Mouse (Mus musculus): ENCODE measurements around the gene Cib1. TPM values are rescaled to one million over a fixed set of nuclear protein-coding genes. Genes with fewer than 3 reads are reported as not detected.

The Cib1 gene
- polyA plus RNA-seq, 1 experiment from 2014 or later: 186 TPM

GRCm38 (mm10) chr7:80233799-80234198, 1.2 kb upstream of the Cib1 start:
- no peak for DNase-seq (ENCODE audit: low spot score)

GRCm38 (mm10) chr7:80231971-80232488, 583 bp downstream of the Cib1 start:
- peak; percentile 33 for DNase-seq (ENCODE audit: low spot score)

DNA sequence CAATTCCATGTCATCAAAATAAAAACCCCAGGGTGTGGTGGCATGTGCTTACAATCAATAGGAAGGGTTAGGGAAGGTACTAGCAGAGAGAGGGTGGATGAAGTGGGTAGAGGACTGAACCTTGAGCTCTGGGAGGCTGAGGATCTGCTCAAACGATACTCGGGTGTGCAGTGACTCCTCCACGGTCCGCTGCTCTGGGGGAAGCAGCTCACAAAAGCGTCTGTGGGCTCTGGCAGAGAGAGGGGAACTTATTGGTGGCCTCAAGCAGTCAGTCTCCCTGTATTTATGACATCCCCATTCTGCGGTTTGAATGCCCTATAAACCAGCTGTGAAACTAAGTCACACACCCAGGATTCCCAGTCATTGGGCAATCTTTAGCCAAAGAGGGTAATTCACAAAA, 2.4 kb downstream of the Cib1 start:
- no peak for DNase-seq (ENCODE audit: low spot score)

DNA sequence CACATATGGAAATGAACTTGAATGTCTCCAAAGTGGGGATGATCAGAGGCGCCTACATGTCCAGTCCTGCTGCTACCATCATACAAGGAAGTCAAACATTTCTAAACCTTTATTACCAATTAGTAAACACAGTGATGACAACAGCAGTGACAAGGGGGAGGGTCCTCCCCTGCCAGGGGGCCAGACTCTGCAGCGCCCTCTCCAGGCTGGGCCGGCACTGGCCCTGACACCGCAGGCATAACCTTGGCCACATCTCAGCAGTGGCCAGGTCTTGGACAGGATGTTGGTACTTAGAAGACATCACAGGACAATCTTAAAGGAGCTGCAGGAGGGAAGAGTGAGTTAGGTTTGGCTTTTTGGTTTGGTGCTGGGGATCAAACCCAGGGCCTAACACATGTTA, 5.5 kb downstream of the Cib1 start:
- no peak for DNase-seq (ENCODE audit: low spot score)

DNA sequence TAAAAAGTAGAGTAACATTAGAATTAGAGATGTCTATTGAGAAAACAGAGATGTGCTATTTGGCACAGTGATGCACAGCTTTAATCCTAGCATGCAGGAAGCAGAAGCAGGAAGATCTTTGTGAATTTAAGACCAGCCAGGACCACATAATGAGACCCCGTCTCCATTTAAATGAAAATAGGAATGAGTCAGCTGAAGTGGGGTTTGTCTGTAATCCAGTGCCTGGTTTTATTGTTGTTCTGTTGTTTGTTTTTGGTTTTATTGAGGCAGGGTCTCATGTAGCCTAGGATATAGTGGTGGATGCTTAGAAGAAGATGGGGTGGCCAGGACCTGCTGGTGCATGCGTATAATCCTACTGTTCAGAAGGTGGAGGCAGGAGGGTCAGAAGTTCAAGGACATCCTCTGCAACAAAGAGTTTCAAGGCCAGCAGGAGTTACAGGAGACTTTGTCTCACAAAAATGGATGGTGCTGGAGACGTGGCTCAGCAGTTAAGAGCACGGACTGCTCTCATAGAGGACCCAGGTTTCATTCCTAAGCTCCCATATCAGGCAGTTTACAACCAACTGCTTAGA, 11.3 kb downstream of the Cib1 start:
- DNase-seq (ENCODE audit: low spot score): no peak

- no peak for DNase-seq (ENCODE audit: low spot score)
These were observed 12.3 kb downstream of the Cib1 start for GRCm38 (mm10) chr7:80220237-80220797.

DNA sequence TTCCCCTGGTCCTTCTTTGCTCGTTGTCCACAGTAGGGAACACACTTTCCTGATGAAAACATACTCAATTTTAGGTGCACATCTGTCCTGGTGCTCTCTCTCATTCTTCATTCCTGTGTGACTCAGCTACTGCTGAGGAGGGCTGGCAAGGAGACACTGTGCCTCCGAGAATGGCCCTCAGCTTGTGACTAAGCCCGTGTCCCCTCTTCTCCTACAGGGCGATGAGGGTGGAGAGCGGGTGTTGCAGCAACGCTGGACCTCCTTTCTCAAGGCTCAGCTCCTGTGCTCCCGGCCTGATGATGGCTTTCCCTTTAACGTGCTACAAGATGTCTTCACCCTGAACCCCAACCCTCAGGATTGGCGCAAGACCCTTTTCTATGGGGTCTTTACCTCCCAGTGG, 13.9 kb downstream of the Cib1 start:
- DNase-seq (ENCODE audit: low spot score): no peak

DNA sequence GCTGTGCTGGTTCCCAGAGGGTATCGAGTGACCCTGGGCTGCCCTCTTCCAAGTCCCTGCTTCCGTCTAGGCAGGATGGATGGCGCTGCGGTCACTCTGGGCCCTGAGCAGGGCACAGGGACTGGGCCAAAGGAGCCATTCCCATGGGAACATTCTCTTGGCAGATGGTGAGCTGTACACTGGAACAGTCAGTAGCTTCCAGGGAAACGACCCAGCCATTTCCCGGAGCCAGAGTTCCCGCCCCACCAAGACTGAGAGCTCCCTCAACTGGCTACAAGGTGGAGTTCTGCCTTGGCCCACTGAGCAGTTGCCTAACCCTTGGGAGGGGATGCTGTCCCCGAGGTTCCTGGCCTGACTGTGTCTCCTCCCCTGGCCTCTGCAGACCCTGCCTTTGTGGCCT, 16.0 kb downstream of the Cib1 start:
- no peak for DNase-seq (ENCODE audit: low spot score)

- peak; percentile 88 for DNase-seq (ENCODE audit: low spot score)
These were observed 17.2 kb downstream of the Cib1 start for GRCm38 (mm10) chr7:80215398-80215797.

GRCm38 (mm10) chr7:80214459-80214858, 18.2 kb downstream of the Cib1 start:
- DNase-seq (ENCODE audit: low spot score): no peak

DNA sequence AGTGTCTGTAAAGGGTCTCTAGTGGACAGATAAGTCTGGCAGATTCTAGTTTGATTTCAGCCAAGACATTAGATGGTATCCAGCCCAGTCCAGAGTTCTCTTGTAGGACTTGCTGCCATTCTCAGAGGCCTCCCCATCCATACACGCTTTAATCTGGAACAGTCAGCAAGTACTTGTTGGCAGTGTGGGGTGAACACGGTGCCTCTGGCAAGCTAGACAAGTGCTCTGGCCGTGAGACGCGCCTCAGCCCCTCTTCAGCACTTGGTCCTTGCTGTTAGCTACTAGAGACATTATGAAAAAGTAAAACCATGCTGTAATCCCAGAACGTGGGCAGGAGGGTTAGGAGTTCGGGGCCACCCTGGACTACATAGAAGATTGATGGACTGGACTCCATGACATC, 19.0 kb downstream of the Cib1 start:
- DNase-seq (ENCODE audit: low spot score): no peak

DNA sequence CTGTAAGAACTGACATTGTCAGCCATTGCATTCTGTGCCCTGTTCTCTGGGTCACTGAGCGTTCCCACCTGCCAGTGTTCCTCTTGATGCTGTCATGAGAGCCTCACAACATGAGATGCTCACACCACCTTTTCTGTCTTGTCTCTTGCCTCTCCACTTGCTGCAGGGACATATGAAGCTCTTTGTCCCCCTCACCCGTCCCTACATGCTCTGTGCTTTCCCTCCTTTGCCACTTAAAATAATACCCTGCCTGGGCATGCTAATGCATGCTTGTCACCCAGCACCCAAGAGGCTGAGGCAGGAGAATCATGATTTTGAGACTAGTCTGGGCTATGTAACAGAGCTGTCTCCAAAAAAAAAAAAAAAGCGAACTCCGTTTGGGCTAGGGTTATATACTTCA, 21.6 kb downstream of the Cib1 start:
- DNase-seq (ENCODE audit: low spot score): no peak

DNA sequence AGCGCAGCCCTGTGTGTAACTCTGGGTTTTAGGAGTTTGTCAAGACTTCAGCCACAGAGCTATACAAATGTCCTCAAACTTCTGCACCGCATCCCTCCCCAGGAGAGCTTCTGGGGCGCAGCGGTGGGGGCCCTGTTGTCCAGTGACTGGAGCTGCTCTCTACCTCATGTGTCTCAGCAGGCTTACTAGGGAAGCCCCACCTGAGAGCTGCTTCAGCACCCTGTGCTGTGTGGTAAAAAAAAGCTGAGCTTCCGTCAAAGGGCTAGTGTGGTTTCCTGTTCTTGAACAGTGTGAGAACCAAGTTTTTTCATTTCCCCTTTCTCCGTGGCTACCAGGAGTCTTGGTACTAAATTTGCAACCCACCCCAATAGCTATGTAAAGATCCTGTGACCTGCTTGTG, 22.9 kb downstream of the Cib1 start:
- DNase-seq (ENCODE audit: low spot score): peak; percentile 85

- no peak for DNase-seq (ENCODE audit: low spot score)
These were observed 23.7 kb downstream of the Cib1 start for GRCm38 (mm10) chr7:80208738-80209430.

DNA sequence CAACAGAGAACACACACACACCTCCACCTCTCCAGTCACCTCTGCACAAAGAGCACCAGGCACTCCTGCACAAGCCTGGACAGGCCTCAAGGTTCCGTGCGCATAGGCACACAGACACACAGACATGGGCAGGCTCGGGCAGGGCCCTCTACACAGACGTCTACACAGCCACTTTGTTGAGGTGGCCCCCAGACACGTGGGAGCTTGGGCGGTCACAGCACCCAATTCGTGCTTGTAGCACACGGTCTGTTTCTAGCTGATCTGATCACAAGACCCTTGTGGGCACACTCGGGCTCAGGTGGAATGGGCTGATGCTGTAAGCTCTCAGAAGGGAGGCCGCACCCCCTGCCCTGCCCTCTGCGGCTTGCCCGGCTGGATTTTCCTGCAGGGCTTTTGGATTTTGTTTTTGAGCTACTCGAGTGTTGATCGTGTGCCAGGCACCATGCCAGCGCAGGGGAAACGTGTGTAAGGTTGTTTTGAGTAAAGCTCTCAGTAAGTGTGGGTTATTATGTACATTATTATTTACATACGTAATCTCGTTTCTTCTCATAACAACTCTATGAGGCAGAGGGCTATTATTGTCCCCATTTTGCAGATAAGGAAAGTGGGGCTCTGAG, 24.5 kb downstream of the Cib1 start:
- no peak for DNase-seq (ENCODE audit: low spot score)

DNA sequence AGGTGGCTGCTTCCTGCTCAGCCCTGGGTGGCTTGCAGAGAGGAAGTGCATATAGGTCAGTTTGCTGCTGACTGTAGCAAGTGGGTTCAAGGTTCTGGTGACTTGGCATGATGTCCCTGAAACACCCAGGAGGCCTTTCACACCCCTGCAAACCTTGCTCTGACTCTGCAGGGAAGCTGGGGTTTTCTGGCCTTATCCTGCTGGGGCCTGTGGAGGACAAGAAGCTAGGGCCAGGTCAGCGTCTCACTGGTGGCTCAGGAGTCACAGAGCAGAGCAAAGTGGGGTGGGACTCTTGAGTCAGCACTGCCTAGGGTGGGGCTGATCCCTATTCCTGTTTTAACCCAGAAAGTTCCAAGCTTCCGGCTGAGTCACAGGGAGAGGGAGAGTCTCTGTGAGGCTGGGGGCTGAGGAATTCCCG, 25.3 kb downstream of the Cib1 start:
- DNase-seq (ENCODE audit: low spot score): no peak

DNA sequence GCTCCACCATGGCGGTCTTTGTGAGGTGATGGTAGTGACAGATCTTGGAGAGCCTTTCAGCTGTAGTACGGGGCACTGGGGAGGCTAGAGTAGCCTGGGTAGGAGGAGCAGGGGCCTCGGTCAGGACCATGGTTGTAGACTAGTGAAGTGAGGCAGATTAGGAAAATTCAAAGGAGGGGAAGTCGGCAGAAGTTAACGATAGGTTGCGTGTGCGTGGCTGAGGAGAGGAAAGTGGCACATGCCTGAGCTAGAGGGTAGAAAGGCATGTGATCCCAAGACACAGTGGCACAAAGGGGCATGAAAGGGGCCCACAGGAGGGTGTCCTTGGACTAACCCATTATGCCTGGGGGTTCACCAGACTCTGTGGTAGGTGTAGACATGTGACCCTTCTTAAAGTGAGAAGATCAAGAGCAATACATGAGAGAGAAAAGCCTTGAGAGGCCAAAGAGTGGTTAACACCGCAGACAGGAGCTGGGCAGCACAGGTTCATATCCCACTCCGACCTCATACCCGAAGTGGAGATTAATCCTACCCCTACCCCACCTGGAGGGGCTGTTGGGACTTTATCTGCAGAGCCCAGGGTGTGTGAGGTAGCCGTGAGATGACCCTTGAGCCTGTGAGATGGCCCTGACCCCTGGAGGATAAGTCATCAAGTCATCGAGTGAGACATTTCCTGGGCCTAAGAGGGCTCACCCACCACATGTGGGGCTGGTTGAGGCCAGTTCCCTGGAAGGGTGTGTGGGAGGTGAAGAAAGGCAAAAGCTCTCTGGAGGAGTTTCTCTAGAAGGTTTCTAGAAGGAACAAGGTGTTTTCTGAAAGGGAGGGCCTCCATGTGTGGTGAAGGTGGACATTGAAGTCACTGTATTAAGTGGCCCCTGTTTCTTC, 26.7 kb downstream of the Cib1 start:
- no peak for DNase-seq (ENCODE audit: low spot score)

GRCm38 (mm10) chr7:80204961-80205360, 27.7 kb downstream of the Cib1 start:
- DNase-seq (ENCODE audit: low spot score): peak; percentile 67

DNA sequence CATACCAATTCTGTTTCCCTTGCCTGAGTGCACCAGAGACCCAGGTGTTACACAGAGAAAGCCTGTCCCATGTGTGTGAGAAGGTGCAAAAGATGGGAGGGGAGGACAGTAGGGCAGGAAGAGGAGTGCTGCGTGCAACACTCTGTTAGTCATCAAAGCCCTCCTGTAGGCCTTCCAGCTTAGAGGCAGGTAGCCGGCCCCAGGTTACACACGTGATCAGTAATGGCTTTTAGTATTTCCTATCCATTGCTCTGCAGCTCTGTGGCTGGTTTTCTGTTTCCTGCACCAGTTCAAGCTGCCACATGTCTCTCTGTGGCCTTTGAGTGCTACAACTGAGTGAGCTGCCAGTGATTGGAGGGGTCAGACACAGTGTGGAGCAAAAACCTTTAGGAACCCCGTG, 28.3 kb downstream of the Cib1 start:
- DNase-seq (ENCODE audit: low spot score): peak; percentile 40

GRCm38 (mm10) chr7:80203638-80204096, 28.9 kb downstream of the Cib1 start:
- no peak for DNase-seq (ENCODE audit: low spot score)

GRCm38 (mm10) chr7:80202961-80203360, 29.7 kb downstream of the Cib1 start:
- no peak for DNase-seq (ENCODE audit: low spot score)
